Mouse (Mus musculus): ENCODE data around the gene Trmt112.

- no peak for TF ChIP-seq ZNF384 (IDR thresholded peaks at IDR 0.05; ENCODE audit: low read depth, low read length)
- TF ChIP-seq MAFK (IDR thresholded peaks at IDR 0.05; ENCODE audit: insufficient read depth, low read depth, low read length) = no peak
These were observed 32.8 kb downstream of the Trmt112 start, which contains the start of gene Gpr137 for GRCm38 (mm10) chr19:6942249-6942691.
